Mouse (Mus musculus): ENCODE measurements around the gene Ndufb7. TPM values are rescaled to one million over a fixed set of nuclear protein-coding genes. Genes with fewer than 3 reads are reported as not detected.

Gene Ndufb7
- polyA plus RNA-seq, 2 experiments = 237 to 313 TPM

DNA sequence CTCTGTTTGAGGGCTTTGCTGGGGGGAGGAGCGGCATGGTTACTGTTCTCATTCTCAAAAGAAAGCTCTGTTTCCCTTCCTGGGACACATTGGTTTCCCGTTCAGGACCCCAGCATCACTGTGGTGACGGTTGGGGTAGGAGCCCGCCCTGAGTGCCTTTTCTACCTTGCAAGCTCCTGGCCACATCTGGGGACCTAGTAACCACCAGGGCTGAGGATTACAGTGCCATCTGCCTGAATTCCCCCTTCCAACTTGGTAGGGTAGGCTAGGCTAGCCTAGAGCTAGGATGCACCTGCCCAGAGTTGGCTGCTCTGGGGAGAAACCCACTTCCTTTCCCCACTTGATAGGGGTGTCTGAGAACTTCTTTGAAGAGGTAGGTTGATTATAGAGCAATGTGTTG is 45.5 kb downstream of the Ndufb7 start:
- Histone ChIP-seq H3K9me3 (ENCODE audit: control insufficient read depth, low read length) (no peaks in the 10 kb centered on the region), H3K9ac (ENCODE audit: low read depth, low read length, severe bottlenecking) (no peak overlapping the region), H3K4me3 (replicated peaks; ENCODE audit: low read length) (no peak overlapping the region), H3K36me3 (ENCODE audit: control insufficient read depth, insufficient read depth, low read length) (peaks cover 39% of the 10 kb centered on the region), H3K4me2 (replicated peaks; ENCODE audit: low read depth, low read length, severe bottlenecking) (no peak overlapping the region), H3K27me3 (ENCODE audit: control insufficient read depth, insufficient read depth, low read length) (no peaks in the 10 kb centered on the region), H3K27ac (replicated peaks; ENCODE audit: low read depth, low read length) (no peak overlapping the region), H3K4me1 (ENCODE audit: control insufficient read depth, insufficient read depth, low read length) (peaks cover 10% of the 10 kb centered on the region)
- WGBS = 96% methylated on average over 4 of the region's 4 CpGs
- no peak for ATAC-seq (ENCODE audit: low FRiP score, low read depth)
- TF ChIP-seq POLR2A (IDR thresholded peaks at IDR 0.05; ENCODE audit: borderline replicate concordance, extremely low read depth, insufficient read depth, insufficient read length) = no peak
- no peak for DNase-seq (ENCODE audit: low spot score)

DNA sequence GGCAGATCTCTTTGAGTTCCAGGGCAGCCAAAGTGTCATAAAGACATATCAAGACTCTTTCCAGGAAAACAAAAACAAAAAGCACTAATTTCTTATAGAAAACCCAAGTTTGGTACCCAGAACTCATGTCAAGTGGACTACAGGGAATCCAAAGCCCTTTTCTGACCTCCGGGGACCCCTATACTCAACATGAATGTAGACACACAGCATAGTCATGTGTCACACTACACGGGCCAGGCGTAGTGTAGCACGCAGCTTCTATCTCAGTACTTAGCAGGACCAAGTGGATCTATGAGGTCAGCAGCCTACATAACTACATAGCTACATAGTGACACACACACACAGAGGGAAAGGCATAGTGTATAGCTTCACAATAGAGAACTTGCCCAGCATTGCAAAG is 47.2 kb downstream of the Ndufb7 start:
- Histone ChIP-seq H3K9ac (ENCODE audit: low read depth, low read length, severe bottlenecking) (no peak overlapping the region), H3K36me3 (ENCODE audit: control insufficient read depth, insufficient read depth, low read length) (peaks cover 39% of the 10 kb centered on the region), H3K27me3 (ENCODE audit: control insufficient read depth, insufficient read depth, low read length) (no peaks in the 10 kb centered on the region), H3K27ac (replicated peaks; ENCODE audit: low read depth, low read length) (no peak overlapping the region), H3K4me3 (replicated peaks; ENCODE audit: low read length) (no peak overlapping the region), H3K9me3 (ENCODE audit: control insufficient read depth, low read length) (no peaks in the 10 kb centered on the region), H3K4me2 (replicated peaks; ENCODE audit: low read depth, low read length, severe bottlenecking) (no peak overlapping the region), H3K4me1 (ENCODE audit: control insufficient read depth, insufficient read depth, low read length) (peaks cover 5% of the 10 kb centered on the region)
- ATAC-seq (ENCODE audit: low FRiP score, low read depth) (no peak), DNase-seq (ENCODE audit: low spot score) (no peak)
- no peak for TF ChIP-seq POLR2A (IDR thresholded peaks at IDR 0.05; ENCODE audit: borderline replicate concordance, extremely low read depth, insufficient read depth, insufficient read length)
- WGBS = 96% methylated on average over 4 of the region's 4 CpGs

DNA sequence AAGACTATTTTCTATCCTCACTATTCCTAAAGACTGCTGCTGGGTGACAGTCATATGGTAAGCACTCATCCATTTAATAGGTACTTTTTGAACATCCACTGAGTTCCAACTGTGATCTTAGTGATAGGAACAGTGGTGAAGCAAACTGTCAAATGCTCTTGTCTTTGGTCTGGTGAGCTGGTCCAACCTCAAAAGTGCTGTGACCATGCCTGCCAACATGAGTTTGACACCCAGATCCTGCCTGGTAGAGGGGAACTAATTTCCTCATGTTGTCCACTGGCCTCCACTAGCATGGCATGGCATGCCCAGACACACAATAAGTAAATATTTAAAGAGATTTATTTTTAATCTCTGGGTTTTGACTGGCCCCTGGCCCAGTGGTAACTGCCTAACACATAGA is 50.2 kb downstream of the Ndufb7 start:
- H3K4me2 ChIP-seq (replicated peaks; ENCODE audit: low read depth, low read length, severe bottlenecking) = no peak overlapping the region
- H3K4me3 ChIP-seq (replicated peaks; ENCODE audit: low read length) = no peak overlapping the region
- DNase-seq (ENCODE audit: low spot score) = no peak
- peaks cover 18% of the 10 kb centered on the region for H3K36me3 ChIP-seq (ENCODE audit: control insufficient read depth, insufficient read depth, low read length)
- H3K4me1 ChIP-seq (ENCODE audit: control insufficient read depth, insufficient read depth, low read length) = no peaks in the 10 kb centered on the region
- no peak overlapping the region for H3K27ac ChIP-seq (replicated peaks; ENCODE audit: low read depth, low read length)
- no peak overlapping the region for H3K9ac ChIP-seq (ENCODE audit: low read depth, low read length, severe bottlenecking)
- no peaks in the 10 kb centered on the region for H3K9me3 ChIP-seq (ENCODE audit: control insufficient read depth, low read length)
- no peaks in the 10 kb centered on the region for H3K27me3 ChIP-seq (ENCODE audit: control insufficient read depth, insufficient read depth, low read length)
- no peak for TF ChIP-seq POLR2A (IDR thresholded peaks at IDR 0.05; ENCODE audit: borderline replicate concordance, extremely low read depth, insufficient read depth, insufficient read length)
- ATAC-seq (ENCODE audit: low FRiP score, low read depth) = no peak

DNA sequence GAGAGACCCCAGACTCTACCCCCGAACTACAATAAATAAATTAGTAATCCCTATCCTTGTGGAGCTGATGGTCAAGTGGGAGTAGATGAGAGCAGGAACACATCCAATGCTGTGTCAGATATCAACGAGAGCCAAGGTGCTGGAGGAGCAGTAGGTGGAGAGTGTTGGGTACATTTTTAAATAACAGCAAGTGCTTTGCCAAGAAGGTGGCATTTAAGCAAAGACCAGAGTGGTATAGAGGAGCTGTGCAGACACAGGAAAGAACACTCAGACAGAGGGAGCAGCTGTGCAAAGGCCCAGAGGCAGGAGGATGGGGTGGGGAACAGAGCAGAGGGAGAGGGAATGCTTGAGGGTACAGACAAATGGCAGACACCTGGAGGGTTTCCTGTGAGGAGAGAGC is 50.6 kb downstream of the Ndufb7 start:
- Histone ChIP-seq H3K9ac (ENCODE audit: low read depth, low read length, severe bottlenecking) (no peak overlapping the region), H3K4me1 (ENCODE audit: control insufficient read depth, insufficient read depth, low read length) (no peaks in the 10 kb centered on the region), H3K36me3 (ENCODE audit: control insufficient read depth, insufficient read depth, low read length) (peaks cover 13% of the 10 kb centered on the region), H3K4me3 (replicated peaks; ENCODE audit: low read length) (no peak overlapping the region), H3K27me3 (ENCODE audit: control insufficient read depth, insufficient read depth, low read length) (no peaks in the 10 kb centered on the region), H3K9me3 (ENCODE audit: control insufficient read depth, low read length) (no peaks in the 10 kb centered on the region), H3K27ac (replicated peaks; ENCODE audit: low read depth, low read length) (no peak overlapping the region), H3K4me2 (replicated peaks; ENCODE audit: low read depth, low read length, severe bottlenecking) (no peak overlapping the region)
- no peak for DNase-seq (ENCODE audit: low spot score)
- WGBS = 90% methylated on average over 2 of the region's 2 CpGs
- no peak for TF ChIP-seq POLR2A (IDR thresholded peaks at IDR 0.05; ENCODE audit: borderline replicate concordance, extremely low read depth, insufficient read depth, insufficient read length)
- ATAC-seq (ENCODE audit: low FRiP score, low read depth) = no peak

GRCm38 (mm10) chr8:83618566-83618965 is 52.1 kb downstream of the Ndufb7 start:
- ATAC-seq (ENCODE audit: low FRiP score, low read depth) (no peak), DNase-seq (ENCODE audit: low spot score) (no peak)
- H3K4me2 ChIP-seq (replicated peaks; ENCODE audit: low read depth, low read length, severe bottlenecking) = no peak overlapping the region
- no peak for TF ChIP-seq POLR2A (IDR thresholded peaks at IDR 0.05; ENCODE audit: borderline replicate concordance, extremely low read depth, insufficient read depth, insufficient read length)
- no peaks in the 10 kb centered on the region for H3K27me3 ChIP-seq (ENCODE audit: control insufficient read depth, insufficient read depth, low read length)
- no peaks in the 10 kb centered on the region for H3K4me1 ChIP-seq (ENCODE audit: control insufficient read depth, insufficient read depth, low read length)
- H3K9ac ChIP-seq (ENCODE audit: low read depth, low read length, severe bottlenecking) = no peak overlapping the region
- H3K4me3 ChIP-seq (replicated peaks; ENCODE audit: low read length) = no peak overlapping the region
- H3K36me3 ChIP-seq (ENCODE audit: control insufficient read depth, insufficient read depth, low read length) = no peaks in the 10 kb centered on the region; the same call in 1 of the 2 replicates
- H3K9me3 ChIP-seq (ENCODE audit: control insufficient read depth, low read length) = no peaks in the 10 kb centered on the region
- WGBS = 90% methylated on average over 2 of the region's 2 CpGs
- H3K27ac ChIP-seq (replicated peaks; ENCODE audit: low read depth, low read length) = no peak overlapping the region
